Mouse (Mus musculus): ENCODE measurements around the gene 1600002K03Rik. TPM values are rescaled to one million over a fixed set of nuclear protein-coding genes. Genes with fewer than 3 reads are reported as not detected.
A peak's percentile ranks its signal among the peaks of the same experiment; 100 is the strongest.
"Not testable (repeated sequence)": the region's sequence is repeated elsewhere in the genome, so short reads cannot be mapped to it uniquely, and the experiment has no call there.

The 1600002K03Rik gene
- total RNA-seq, 1 experiment from 2014 or later = 15.6 TPM

- no peak for ATAC-seq (replicated peaks; ENCODE audit: low read depth, poor library complexity, severe bottlenecking)
Observed at GRCm38 (mm10) chr10:80163721-80164120, 9.0 kb upstream of the 1600002K03Rik start.

GRCm38 (mm10) chr10:80164161-80164997 is 8.4 kb upstream of the 1600002K03Rik start:
- no peak for ATAC-seq (replicated peaks; ENCODE audit: low read depth, poor library complexity, severe bottlenecking)

GRCm38 (mm10) chr10:80164998-80165344 is 7.8 kb upstream of the 1600002K03Rik start:
- ATAC-seq (replicated peaks; ENCODE audit: low read depth, poor library complexity, severe bottlenecking) = peak; percentile 48

GRCm38 (mm10) chr10:80165392-80166128 is 7.2 kb upstream of the 1600002K03Rik start, which contains the start of gene Cirbp:
Cirbp (plus strand) TSS chr10:80165985.
- no peak for ATAC-seq (replicated peaks; ENCODE audit: low read depth, poor library complexity, severe bottlenecking)

- not testable (repeated sequence) for ATAC-seq (replicated peaks; ENCODE audit: low read depth, poor library complexity, severe bottlenecking)
Observed at GRCm38 (mm10) chr10:80166136-80166535, 6.6 kb upstream of the 1600002K03Rik start.

GRCm38 (mm10) chr10:80167460-80168037 is 5.2 kb upstream of the 1600002K03Rik start:
- peak; percentile 70 for ATAC-seq (replicated peaks; ENCODE audit: low read depth, poor library complexity, severe bottlenecking)

- peak; percentile 27 for ATAC-seq (replicated peaks; ENCODE audit: low read depth, poor library complexity, severe bottlenecking)
Observed at GRCm38 (mm10) chr10:80168038-80168661, 4.6 kb upstream of the 1600002K03Rik start.

- ATAC-seq (replicated peaks; ENCODE audit: low read depth, poor library complexity, severe bottlenecking) = no peak
Observed at GRCm38 (mm10) chr10:80169070-80169469, 3.7 kb upstream of the 1600002K03Rik start.

- no peak for ATAC-seq (replicated peaks; ENCODE audit: low read depth, poor library complexity, severe bottlenecking)
Observed at GRCm38 (mm10) chr10:80169651-80170050, 3.1 kb upstream of the 1600002K03Rik start.

GRCm38 (mm10) chr10:80170052-80170451 is 2.7 kb upstream of the 1600002K03Rik start:
- ATAC-seq (replicated peaks; ENCODE audit: low read depth, poor library complexity, severe bottlenecking) = no peak

GRCm38 (mm10) chr10:80170601-80171021 is 2.1 kb upstream of the 1600002K03Rik start:
- ATAC-seq (replicated peaks; ENCODE audit: low read depth, poor library complexity, severe bottlenecking) = no peak

- ATAC-seq (replicated peaks; ENCODE audit: low read depth, poor library complexity, severe bottlenecking) = no peak
Observed at GRCm38 (mm10) chr10:80171252-80171651, 1.5 kb upstream of the 1600002K03Rik start.

- ATAC-seq (replicated peaks; ENCODE audit: low read depth, poor library complexity, severe bottlenecking) = no peak
Observed at GRCm38 (mm10) chr10:80171760-80172526, 801 bp upstream of the 1600002K03Rik start.

- no peak for ATAC-seq (replicated peaks; ENCODE audit: low read depth, poor library complexity, severe bottlenecking)
Observed at GRCm38 (mm10) chr10:80173358-80173757, 614 bp downstream of the 1600002K03Rik start.

- no peak for ATAC-seq (replicated peaks; ENCODE audit: low read depth, poor library complexity, severe bottlenecking)
Observed at GRCm38 (mm10) chr10:80173955-80174640, 1.4 kb downstream of the 1600002K03Rik start.

- peak; percentile 34 for ATAC-seq (replicated peaks; ENCODE audit: low read depth, poor library complexity, severe bottlenecking)
Observed at GRCm38 (mm10) chr10:80174705-80175104, 2.0 kb downstream of the 1600002K03Rik start.

- ATAC-seq (replicated peaks; ENCODE audit: low read depth, poor library complexity, severe bottlenecking) = 0 out of 2 replicates have a peak, but pooled peaks have one; percentile 26
Observed at GRCm38 (mm10) chr10:80175536-80176269, 3.0 kb downstream of the 1600002K03Rik start.

- no peak for ATAC-seq (replicated peaks; ENCODE audit: low read depth, poor library complexity, severe bottlenecking)
Observed at GRCm38 (mm10) chr10:80176270-80176834, 3.6 kb downstream of the 1600002K03Rik start.
